Mouse (Mus musculus): ENCODE measurements around the gene Grpel1. TPM values are rescaled to one million over a fixed set of nuclear protein-coding genes. Genes with fewer than 3 reads are reported as not detected.

The Grpel1 gene
- polyA plus RNA-seq, 1 experiment from 2014 or later = 60.8 TPM

Other genes starting within 250 kb of the Grpel1 start
- gene Sorcs2, start 66.9 kb upstream of the Grpel1 start, polyA plus RNA-seq (2016; fragmentation: Nextera tagmentation; extraction: Ambion mirVana) = 6.1 and 8.3 TPM in 2 replicates
- gene Tada2b, start 19.3 kb downstream of the Grpel1 start, polyA plus RNA-seq (2016; fragmentation: Nextera tagmentation; extraction: Ambion mirVana) = 1.4 and 1.6 TPM in 2 replicates
- 0.75 and 0.88 TPM in 2 replicates for gene Ccdc96, start 19.6 kb downstream of the Grpel1 start, polyA plus RNA-seq (2016; fragmentation: Nextera tagmentation; extraction: Ambion mirVana)
- 32.0 and 38.2 TPM in 2 replicates for gene Tbc1d14, start 128.3 kb downstream of the Grpel1 start, polyA plus RNA-seq (2016; fragmentation: Nextera tagmentation; extraction: Ambion mirVana)
- gene D5Ertd579e, start 231.0 kb downstream of the Grpel1 start, polyA plus RNA-seq (2016; fragmentation: Nextera tagmentation; extraction: Ambion mirVana) = 22.5 and 25.1 TPM in 2 replicates